Mouse (Mus musculus) embryonic facial prominence, embryonic 14.5 days (tissue): Measurements from ENCODE around the gene Pear1. TPM values are rescaled to one million over a fixed set of nuclear protein-coding genes. Genes with fewer than 3 reads are reported as not detected.
A peak's percentile ranks its signal among the peaks of the same experiment; 100 is the strongest.

Source experiments
- ATAC-seq: fragments of 200-750 bp; cut with Nextera tagmentation; 2 replicates; pipeline ENCODE4 v1.8.0; 2017; ENCODE audit warnings: low read depth, moderate number of reproducible peaks, moderate TSS enrichment
- DNase-seq: peaks from one replicate; pipeline ENCODE4 v3.0.0-alpha.2; 2015; ENCODE audit warnings: low spot score
- H3K27ac ChIP-seq: fragments of 300-500 bp; sonication (generic); replicated peaks from 2 replicates; pipeline ENCODE4 v1.5.1; 2014; ENCODE audit warnings: low read depth, mild to moderate bottlenecking, low read length, moderate library complexity
- H3K27me3 ChIP-seq: fragments of 300-500 bp; sonication (generic); replicated peaks from 2 replicates; pipeline ENCODE4 v1.6.1; 2014; ENCODE audit warnings: low read length; ENCODE audit not compliant: control insufficient read depth, insufficient read depth
- H3K36me3 ChIP-seq: fragments of 300-500 bp; sonication (generic); 2 replicates; pipeline ENCODE4 v1.6.1; 2014; ENCODE audit warnings: low read length, mixed read lengths; ENCODE audit not compliant: control insufficient read depth, insufficient read depth
- H3K4me1 ChIP-seq: fragments of 300-500 bp; sonication (generic); 2 replicates; pipeline ENCODE4 v1.6.1; 2014; ENCODE audit warnings: antibody characterized with exemption, low read length; ENCODE audit not compliant: control insufficient read depth, insufficient read depth
- H3K4me2 ChIP-seq: fragments of 300-500 bp; sonication (generic); 2 replicates; pipeline ENCODE4 v1.6.1; 2014; ENCODE audit warnings: low read depth, mild to moderate bottlenecking, low read length, moderate library complexity, mixed read lengths
- H3K4me3 ChIP-seq: fragments of 300-500 bp; sonication (generic); 2 replicates; pipeline ENCODE4 v1.5.1; 2014; ENCODE audit warnings: low read depth, mild to moderate bottlenecking, low read length
- H3K9ac ChIP-seq: fragments of 300-500 bp; sonication (generic); 2 replicates; pipeline ENCODE4 v1.6.1; 2014; ENCODE audit warnings: low read depth, mild to moderate bottlenecking, low read length, moderate library complexity, mixed read lengths
- H3K9me3 ChIP-seq: fragments of 300-500 bp; sonication (generic); 2 replicates; pipeline ENCODE4 v1.6.1; 2016; ENCODE audit warnings: low read length; ENCODE audit not compliant: control insufficient read depth
- WGBS: fragments of 180-500 bp; shearing (Covaris S2); extraction: QIAGEN DNeasy Blood & Tissue Kit; methylation state at CpG from one replicate; pipeline ENCODE4 v1.1.7; 2014; 5-methylcytosine and 5-hydroxymethylcytosine counted together
- polyA plus RNA-seq: library from polyadenylated mRNA; unstranded; fragments of >200 nt; fragmentation: Nextera tagmentation; extraction: Ambion mirVana; gene quantifications from 2 replicates; pipeline ENCODE4 v1.2.1, GENCODE M21; 2014

Gene Pear1
- polyA plus RNA-seq, 1 experiment from 2014 or later, result 26.7 TPM

DNA sequence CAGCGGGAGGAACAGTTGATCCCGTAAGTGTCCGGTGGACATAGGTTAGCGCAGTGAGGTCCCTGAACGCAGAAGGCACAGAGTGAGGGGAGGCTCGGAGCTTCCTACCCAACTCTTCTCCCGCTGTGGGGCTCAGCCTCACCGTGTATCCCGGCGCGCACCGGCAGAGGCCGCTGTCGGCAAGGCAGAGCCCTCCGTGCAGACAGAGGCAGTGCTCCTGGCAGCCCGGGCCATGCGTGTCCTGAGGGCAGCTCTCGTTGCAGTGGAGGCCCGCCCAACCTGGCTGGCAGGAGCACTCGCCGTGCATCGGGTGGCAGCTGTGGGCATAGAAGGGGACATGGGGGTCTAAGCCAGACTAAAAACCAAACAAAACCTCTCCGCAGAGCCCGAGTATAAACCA lies 68.1 kb downstream of the Pear1 start:
- WGBS, result 3% methylated on average over 20 of the region's 24 CpGs
- H3K4me3 ChIP-seq, result peak overlapping the region; percentile 22
- peak overlapping the region; percentile 45; the same call in 1 of the 2 replicates for H3K9ac ChIP-seq

GRCm38 (mm10) chr3:87753829-87754228 lies 70.3 kb downstream of the Pear1 start:
- no peak overlapping the region for H3K4me2 ChIP-seq
- ATAC-seq, result no peak

More for the DNA sequence above, 68.1 kb downstream of the Pear1 start:
- Histone ChIP-seq H3K9me3 (no peaks in the 10 kb centered on the region), H3K36me3 (peaks cover 15% of the 10 kb centered on the region; the same call in 1 of the 2 replicates), H3K27me3 (0 out of 2 replicates have a peak, but pooled peaks cover 2% of the 10 kb centered on the region), H3K27ac (no peak overlapping the region), H3K4me2 (peak overlapping the region; percentile 51), H3K4me1 (peaks cover 6% of the 10 kb centered on the region; the same call in 1 of the 2 replicates)
- ATAC-seq (peak; percentile 96), DNase-seq (peak; percentile 86)

DNA sequence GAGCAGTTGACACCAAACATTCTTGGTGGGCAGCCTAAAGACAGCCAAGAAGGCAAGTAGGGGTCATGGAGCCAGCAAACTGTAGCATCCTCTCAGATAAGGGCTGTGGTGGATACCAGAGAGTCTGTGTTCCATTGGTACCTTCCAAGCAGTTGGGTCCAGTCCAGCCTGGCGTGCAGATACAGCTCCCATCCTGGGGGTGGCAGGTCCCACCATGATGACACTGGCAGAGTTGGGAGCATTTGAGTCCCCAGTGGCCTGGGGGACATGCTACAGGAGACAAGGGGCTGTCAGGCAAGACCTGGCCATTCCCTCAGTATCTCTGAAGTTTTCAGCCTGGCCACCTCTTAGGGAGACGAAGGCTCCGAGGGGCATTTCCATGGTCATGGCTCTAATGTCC lies 71.5 kb downstream of the Pear1 start:
- ATAC-seq (no peak), DNase-seq (no peak)
- Histone ChIP-seq H3K4me1 (peaks cover 6% of the 10 kb centered on the region; the same call in 1 of the 2 replicates), H3K4me2 (no peak overlapping the region), H3K27ac (no peak overlapping the region), H3K27me3 (0 out of 2 replicates have a peak, but pooled peaks cover 2% of the 10 kb centered on the region), H3K36me3 (peaks cover 15% of the 10 kb centered on the region; the same call in 1 of the 2 replicates), H3K9ac (no peak overlapping the region), H3K9me3 (no peaks in the 10 kb centered on the region), H3K4me3 (no peak overlapping the region)
- 83% methylated on average over 3 of the region's 3 CpGs for WGBS

More at GRCm38 (mm10) chr3:87753829-87754228, 70.3 kb downstream of the Pear1 start:
- Histone ChIP-seq H3K9ac (no peak overlapping the region), H3K27ac (no peak overlapping the region), H3K36me3 (peaks cover 15% of the 10 kb centered on the region; the same call in 1 of the 2 replicates), H3K4me3 (no peak overlapping the region), H3K4me1 (peaks cover 6% of the 10 kb centered on the region; the same call in 1 of the 2 replicates), H3K27me3 (0 out of 2 replicates have a peak, but pooled peaks cover 2% of the 10 kb centered on the region), H3K9me3 (no peaks in the 10 kb centered on the region)
- 80% methylated on average over 10 of the region's 13 CpGs for WGBS
- DNase-seq, result no peak

DNA sequence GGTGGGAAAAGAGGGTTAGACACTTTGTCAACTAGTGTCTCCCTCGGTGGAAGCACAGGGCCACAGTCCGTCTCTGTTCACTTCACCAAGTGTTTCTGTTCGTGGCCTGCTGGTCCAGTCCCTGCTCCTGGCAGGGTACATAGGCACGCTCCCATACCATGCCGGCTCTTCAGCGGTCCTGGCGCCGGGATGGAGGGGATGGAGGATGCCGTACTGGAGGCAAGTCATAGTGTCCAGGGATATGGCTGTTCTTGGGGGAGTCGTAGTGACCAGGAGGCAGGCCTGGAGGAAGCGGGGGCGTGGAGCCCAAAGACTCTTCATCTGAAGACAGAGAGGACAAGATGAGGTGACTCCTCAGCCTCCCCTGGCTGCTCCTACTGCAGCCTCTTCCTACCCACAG lies 74.1 kb downstream of the Pear1 start:
- Histone ChIP-seq H3K27me3 (no peaks in the 10 kb centered on the region), H3K9me3 (no peaks in the 10 kb centered on the region), H3K36me3 (peaks cover 15% of the 10 kb centered on the region; the same call in 1 of the 2 replicates), H3K4me1 (peaks cover 8% of the 10 kb centered on the region), H3K4me3 (no peak overlapping the region), H3K27ac (no peak overlapping the region), H3K9ac (no peak overlapping the region), H3K4me2 (no peak overlapping the region)
- 92% methylated on average over 12 of the region's 12 CpGs for WGBS
- ATAC-seq, result no peak
- no peak for DNase-seq

- ATAC-seq, result no peak
- Histone ChIP-seq H3K4me3 (no peak overlapping the region), H3K9ac (no peak overlapping the region), H3K27me3 (no peaks in the 10 kb centered on the region), H3K27ac (no peak overlapping the region), H3K4me2 (no peak overlapping the region), H3K36me3 (peaks cover 8% of the 10 kb centered on the region; the same call in 1 of the 2 replicates), H3K4me1 (peaks cover 11% of the 10 kb centered on the region), H3K9me3 (no peaks in the 10 kb centered on the region)
- no peak for DNase-seq
- 19% methylated on average over 5 of the region's 5 CpGs for WGBS
Observed at GRCm38 (mm10) chr3:87749036-87749435, 75.1 kb downstream of the Pear1 start.

- peaks cover 2% of the 10 kb centered on the region; the same call in 1 of the 2 replicates for H3K36me3 ChIP-seq
- H3K9ac ChIP-seq, result no peak within 1 kb of the TSS
- no peak within 1 kb of the TSS for H3K4me2 ChIP-seq
- 48% methylated on average over 10 of the region's 13 CpGs for WGBS
- H3K4me3 ChIP-seq, result no peak within 1 kb of the TSS
- DNase-seq, result no peak
- peak; percentile 30; the same call in 1 of the 2 replicates for ATAC-seq
- H3K9me3 ChIP-seq, result no peaks in the 10 kb centered on the region
- H3K27me3 ChIP-seq, result no peaks in the 10 kb centered on the region
- peaks cover 11% of the 10 kb centered on the region for H3K4me1 ChIP-seq
- H3K27ac ChIP-seq, result no peak within 1 kb of the TSS
Observed at GRCm38 (mm10) chr3:87748431-87748830, 75.7 kb downstream of the Pear1 start, which contains the start of gene Lrrc71. Gene Lrrc71, minus strand, starts transcription at chr3:87748625.

DNA sequence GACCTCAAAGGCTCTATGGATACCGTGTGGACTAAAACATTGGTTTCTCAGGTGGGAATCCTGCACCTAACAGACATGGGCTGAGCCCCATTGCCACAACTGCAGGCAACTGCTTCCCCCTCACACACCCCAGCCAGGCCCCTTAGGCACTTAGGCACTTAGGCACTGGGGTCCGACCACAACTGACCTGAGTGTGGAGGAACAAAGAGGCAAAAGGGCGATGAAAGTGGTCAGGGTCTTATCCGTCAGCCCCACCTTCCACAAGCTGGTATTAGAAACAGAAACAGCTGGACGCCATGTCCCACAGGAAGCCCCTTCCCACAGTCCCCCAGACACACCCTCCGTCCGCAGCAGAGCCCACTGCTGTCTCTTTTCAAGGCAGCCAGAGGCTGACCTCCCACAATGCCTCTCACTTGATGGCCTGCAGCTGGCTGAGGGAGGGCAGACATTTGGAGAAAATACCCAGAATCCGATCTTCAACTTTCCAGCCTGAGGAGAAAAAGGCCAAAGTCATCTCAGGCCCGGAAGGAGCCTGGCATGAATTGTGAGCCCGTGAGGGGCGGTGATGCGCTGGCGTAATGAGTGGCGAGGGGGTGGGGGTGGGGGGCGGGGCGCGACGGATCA lies 79.0 kb downstream of the Pear1 start:
- Histone ChIP-seq H3K4me2 (peak overlapping the region; percentile 49), H3K9ac (peak overlapping the region; percentile 47), H3K4me3 (peak overlapping the region; percentile 20), H3K4me1 (peaks cover 11% of the 10 kb centered on the region), H3K27me3 (no peaks in the 10 kb centered on the region), H3K36me3 (no peaks in the 10 kb centered on the region), H3K9me3 (no peaks in the 10 kb centered on the region), H3K27ac (no peak overlapping the region)
- 0 out of 2 replicates have a peak, but pooled peaks have one; percentile 20 for ATAC-seq
- 17% methylated on average over 17 of the region's 18 CpGs for WGBS
- no peak for DNase-seq

DNA sequence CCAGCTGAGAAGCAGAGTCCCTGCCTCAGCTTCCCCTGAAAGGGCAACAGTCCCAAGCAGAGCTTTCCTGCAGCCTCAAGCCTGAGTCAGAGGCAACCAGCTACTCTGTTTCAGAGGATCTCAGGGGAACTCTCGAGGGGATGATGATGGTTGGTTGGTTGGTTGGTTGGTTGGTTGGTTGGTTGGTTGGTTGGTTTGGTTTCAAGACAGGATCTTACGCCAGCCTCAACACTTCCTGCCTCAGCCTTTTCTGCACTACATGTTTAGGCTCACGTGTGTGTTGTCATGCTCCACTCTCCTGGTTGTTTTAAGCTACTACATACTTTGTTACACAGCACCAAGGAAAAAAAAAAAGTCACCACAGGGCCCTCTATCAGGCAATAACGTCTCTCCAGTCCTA lies 80.2 kb downstream of the Pear1 start:
- Histone ChIP-seq H3K27me3 (no peaks in the 10 kb centered on the region), H3K9me3 (no peaks in the 10 kb centered on the region), H3K4me2 (no peak overlapping the region), H3K4me3 (no peak overlapping the region), H3K36me3 (peaks cover under 1% of the 10 kb centered on the region; the same call in 1 of the 2 replicates), H3K27ac (no peak overlapping the region), H3K4me1 (peaks cover 11% of the 10 kb centered on the region), H3K9ac (no peak overlapping the region)
- ATAC-seq, result no peak
- DNase-seq, result no peak
- 89% methylated on average over 4 of the region's 4 CpGs for WGBS
